Mouse (Mus musculus): Measurements from ENCODE around the gene Enc1. TPM values are rescaled to one million over a fixed set of nuclear protein-coding genes. Genes with fewer than 3 reads are reported as not detected.
A peak's percentile ranks its signal among the peaks of the same experiment; 100 is the strongest.

Enc1 gene
- total and polyA plus RNA-seq, 3 experiments, result 3.7 to 7.0 (median 6.4) TPM

- no peak for DNase-seq (ENCODE audit: extremely low read depth)
- Histone ChIP-seq H3K27ac (ENCODE audit: insufficient read depth, low read depth) (no peak overlapping the region), H3K9ac (ENCODE audit: insufficient read depth, low read depth) (no peak overlapping the region), H3K4me1 (ENCODE audit: control insufficient read depth in 1 of 2, insufficient read depth in 2 of 2) (peaks cover 0 to 3% of the 10 kb centered on the region in 2 experiments; a peak in 1 of 4 replicates), H3K79me2 (replicated peaks; ENCODE audit: control insufficient read depth, extremely low read depth, insufficient read depth, poor library complexity, severe bottlenecking) (no peaks in the 10 kb centered on the region), H3K27me3 (replicated peaks) (no peaks in the 10 kb centered on the region), H3K4me2 (ENCODE audit: insufficient read depth, low read depth, poor library complexity, severe bottlenecking) (no peak overlapping the region), H3K9me3 (replicated peaks; ENCODE audit: low read length) (no peaks in the 10 kb centered on the region), H3K4me3 (replicated peaks in 1 of 3; ENCODE audit: low read depth in 2 of 3, low read length in 2 of 3, poor library complexity in 1 of 3) (no peak overlapping the region), H3K36me3 (replicated peaks in 1 of 2; ENCODE audit: control insufficient read depth in 1 of 2, insufficient read depth in 1 of 2, low read length in 1 of 2) (no peaks in the 10 kb centered on the region)
- in situ Hi-C loops (cut with MboI; ENCODE audit: low pct_ligation_motif_present, low pct_unique_long_range_greater_than_20kb, low sequenced_read_pairs) (no loop called here), dilution Hi-C loops (cut with MboI; ENCODE audit: extremely low pct_ligation_motif_present, extremely low pct_unique_long_range_greater_than_20kb, low sequenced_read_pairs) (no loop called here)
- TF ChIP-seq ZNF384 (IDR thresholded peaks at IDR 0.05; ENCODE audit: low read depth, low read length) (no peak), KAT2A (IDR thresholded peaks at IDR 0.05; ENCODE audit: insufficient replicate concordance, low read length) (no peak), MAX (IDR thresholded peaks at IDR 0.05; ENCODE audit: low read length) (no peak), EP300 (IDR thresholded peaks at IDR 0.05; ENCODE audit: low read length) (no peak), ZC3H11A (IDR thresholded peaks at IDR 0.05; ENCODE audit: low read depth, low read length) (no peak), SMC3 (IDR thresholded peaks at IDR 0.05; ENCODE audit: low read depth, low read length) (no peak), NELFE (IDR thresholded peaks at IDR 0.05; ENCODE audit: low read depth, low read length) (no peak), MAFK (IDR thresholded peaks at IDR 0.05; ENCODE audit: insufficient replicate concordance, low read length) (no peak), PAX5 (IDR thresholded peaks at IDR 0.05; ENCODE audit: low read length) (no peak), POLR2A (IDR thresholded peaks at IDR 0.05; ENCODE audit: low read depth, low read length) (no peak), GABPA (IDR thresholded peaks at IDR 0.05; ENCODE audit: insufficient replicate concordance, low read depth, low read length) (no peak), RCOR1 (conservative IDR thresholded peaks at IDR 0.05; ENCODE audit: low read depth, low read length) (no peak), MAZ (IDR thresholded peaks at IDR 0.05; ENCODE audit: low read depth, low read length) (no peak)
Observed at GRCm38 (mm10) chr13:97216196-97216595, 24.7 kb upstream of the Enc1 start.

- TF ChIP-seq MYC (IDR thresholded peaks at IDR 0.05; ENCODE audit: low read depth, low read length) (no peak), ZKSCAN1 (IDR thresholded peaks at IDR 0.05; ENCODE audit: borderline replicate concordance, low read depth, low read length) (no peak)
- Histone ChIP-seq H3K9ac (ENCODE audit: insufficient read depth, low read depth) (no peak overlapping the region), H3K9me3 (replicated peaks; ENCODE audit: low read length) (no peaks in the 10 kb centered on the region), H3K79me2 (replicated peaks; ENCODE audit: control insufficient read depth, extremely low read depth, insufficient read depth, poor library complexity, severe bottlenecking) (no peaks in the 10 kb centered on the region), H3K27me3 (replicated peaks) (no peaks in the 10 kb centered on the region), H3K4me3 (replicated peaks in 1 of 3; ENCODE audit: low read depth in 2 of 3, low read length in 2 of 3, poor library complexity in 1 of 3) (peak overlapping the region in 2 of 3 experiments; percentile 36 to 51), H3K27ac (ENCODE audit: insufficient read depth, low read depth) (no peak overlapping the region), H3K36me3 (replicated peaks in 1 of 2; ENCODE audit: control insufficient read depth in 1 of 2, insufficient read depth in 1 of 2, low read length in 1 of 2) (peaks cover 0 to 13% of the 10 kb centered on the region in 2 experiments), H3K4me1 (ENCODE audit: control insufficient read depth in 1 of 2, insufficient read depth in 2 of 2) (peaks cover 0 to 3% of the 10 kb centered on the region in 2 experiments; a peak in 1 of 4 replicates), H3K4me2 (ENCODE audit: insufficient read depth, low read depth, poor library complexity, severe bottlenecking) (no peak overlapping the region)
- in situ Hi-C loops (cut with MboI; ENCODE audit: low pct_ligation_motif_present, low pct_unique_long_range_greater_than_20kb, low sequenced_read_pairs), result no loop called here
- dilution Hi-C loops (cut with MboI; ENCODE audit: extremely low pct_ligation_motif_present, extremely low pct_unique_long_range_greater_than_20kb, low sequenced_read_pairs), result no loop called here
- peak; percentile 81 for DNase-seq (ENCODE audit: extremely low read depth)
Observed at GRCm38 (mm10) chr13:97220022-97220421, 20.9 kb upstream of the Enc1 start.

GRCm38 (mm10) chr13:97223856-97224255 lies 17.0 kb upstream of the Enc1 start:
- Histone ChIP-seq H3K79me2 (replicated peaks; ENCODE audit: control insufficient read depth, extremely low read depth, insufficient read depth, poor library complexity, severe bottlenecking) (no peaks in the 10 kb centered on the region), H3K27me3 (replicated peaks) (no peaks in the 10 kb centered on the region), H3K9me3 (replicated peaks; ENCODE audit: low read length) (peaks cover 6% of the 10 kb centered on the region), H3K36me3 (replicated peaks in 1 of 2; ENCODE audit: control insufficient read depth in 1 of 2, insufficient read depth in 1 of 2, low read length in 1 of 2) (peaks cover 0 to 25% of the 10 kb centered on the region in 2 experiments), H3K4me3 (replicated peaks in 1 of 3; ENCODE audit: low read depth in 2 of 3, low read length in 2 of 3, poor library complexity in 1 of 3) (no peak overlapping the region), H3K4me2 (ENCODE audit: insufficient read depth, low read depth, poor library complexity, severe bottlenecking) (no peak overlapping the region), H3K4me1 (ENCODE audit: control insufficient read depth in 1 of 2, insufficient read depth in 2 of 2) (peaks cover 0 to 3% of the 10 kb centered on the region in 2 experiments; a peak in 1 of 4 replicates), H3K9ac (ENCODE audit: insufficient read depth, low read depth) (no peak overlapping the region), H3K27ac (ENCODE audit: insufficient read depth, low read depth) (no peak overlapping the region)
- dilution Hi-C loops (cut with MboI; ENCODE audit: extremely low pct_ligation_motif_present, extremely low pct_unique_long_range_greater_than_20kb, low sequenced_read_pairs) (no loop called here), in situ Hi-C loops (cut with MboI; ENCODE audit: low pct_ligation_motif_present, low pct_unique_long_range_greater_than_20kb, low sequenced_read_pairs) (no loop called here)
- no peak for DNase-seq (ENCODE audit: extremely low read depth)
- TF ChIP-seq IRF4 (IDR thresholded peaks at IDR 0.05; ENCODE audit: low read depth, low read length) (no peak), ELF1 (IDR thresholded peaks at IDR 0.05; ENCODE audit: low read depth, low read length) (no peak), JUND (conservative IDR thresholded peaks at IDR 0.05; ENCODE audit: low read depth, low read length) (no peak), CHD2 (IDR thresholded peaks at IDR 0.05; ENCODE audit: low read length) (no peak)

All from CH12.LX (cell line).